Mouse (Mus musculus) embryo, embryonic 9.5 days (tissue): ENCODE measurements at regions not wholly inside any gene's neighbourhood (a gene's known extent, or its start where the extent isn't known, plus 50 kb on each side); places are given as distances from the start of the nearest gene placed in this dataset.

Source experiments
- DNase-seq: peaks from one replicate; pipeline ENCODE4 v3.0.0-alpha.2; 2017; ENCODE audit errors: extremely low spot score

DNA sequence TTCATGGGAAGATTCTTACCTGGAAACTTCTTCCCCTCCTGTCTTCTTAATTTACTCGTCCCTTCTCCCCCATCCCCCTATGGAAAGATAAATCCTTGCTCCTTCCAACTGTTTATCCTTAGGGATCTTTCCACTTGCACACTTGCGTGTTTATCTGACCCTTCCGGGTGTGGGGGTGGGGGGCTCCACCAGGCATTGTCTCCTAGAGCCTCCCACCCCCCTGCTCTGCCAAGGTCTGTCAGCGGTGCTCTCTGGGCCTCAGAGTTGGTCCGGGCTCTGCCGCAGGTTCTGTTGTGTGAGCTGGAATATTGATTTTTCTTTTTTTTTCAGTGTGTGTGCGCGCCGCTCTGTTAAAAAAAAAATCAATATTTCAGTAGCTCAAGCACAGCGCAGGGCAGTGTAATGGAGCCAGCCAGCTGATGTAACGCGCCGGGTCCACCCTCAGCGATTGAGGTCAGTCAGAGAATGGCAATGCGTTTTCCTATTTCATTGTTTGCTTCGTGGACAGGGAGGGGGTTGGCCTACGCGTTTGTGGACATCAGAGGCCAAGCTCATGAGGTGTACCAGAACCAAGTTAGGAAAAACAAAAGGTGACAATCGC, 160.2 kb upstream of the Nfe2l3 start:
- DNase-seq: no peak

DNA sequence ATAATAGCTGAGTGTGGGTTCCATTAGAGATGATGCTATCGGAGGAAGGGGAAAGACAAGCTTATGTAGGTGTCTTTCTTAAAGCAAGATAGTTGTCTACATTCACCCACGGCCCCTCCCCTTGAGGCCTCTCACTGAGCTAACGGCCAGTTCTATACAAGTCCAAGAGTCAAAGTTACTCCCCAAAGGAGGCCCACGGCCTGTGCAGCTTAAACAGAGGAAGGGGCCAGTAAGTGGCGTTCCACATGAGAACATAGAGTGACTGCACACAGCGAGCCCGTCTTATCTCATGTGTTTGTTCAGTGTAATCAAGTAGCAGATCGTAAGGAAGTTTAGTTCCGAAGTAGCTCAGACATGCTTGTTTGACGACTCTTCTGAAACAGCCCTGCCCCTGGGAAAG, 153.0 kb upstream of the Nfe2l3 start:
- DNase-seq: no peak

DNA sequence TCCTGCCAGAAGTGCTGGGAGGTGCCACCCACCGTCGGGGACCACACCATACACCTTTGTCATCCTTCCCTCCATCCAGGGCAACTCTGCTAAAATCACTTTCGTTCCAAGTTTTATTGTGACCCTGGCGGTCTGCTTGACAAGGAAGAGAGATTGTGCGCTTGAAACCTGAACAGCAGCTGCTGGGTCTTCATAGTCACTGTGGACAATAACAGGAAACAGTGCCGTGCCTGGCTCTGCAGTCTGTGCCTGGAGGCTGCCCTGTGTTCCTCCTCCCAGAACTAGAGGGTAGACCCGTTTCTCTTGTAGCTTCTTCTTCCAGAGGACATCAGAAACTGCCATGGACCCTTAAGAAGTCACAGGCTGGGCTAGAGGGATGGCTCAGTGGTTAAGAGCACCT, 152.2 kb upstream of the Nfe2l3 start:
- no peak for DNase-seq

DNA sequence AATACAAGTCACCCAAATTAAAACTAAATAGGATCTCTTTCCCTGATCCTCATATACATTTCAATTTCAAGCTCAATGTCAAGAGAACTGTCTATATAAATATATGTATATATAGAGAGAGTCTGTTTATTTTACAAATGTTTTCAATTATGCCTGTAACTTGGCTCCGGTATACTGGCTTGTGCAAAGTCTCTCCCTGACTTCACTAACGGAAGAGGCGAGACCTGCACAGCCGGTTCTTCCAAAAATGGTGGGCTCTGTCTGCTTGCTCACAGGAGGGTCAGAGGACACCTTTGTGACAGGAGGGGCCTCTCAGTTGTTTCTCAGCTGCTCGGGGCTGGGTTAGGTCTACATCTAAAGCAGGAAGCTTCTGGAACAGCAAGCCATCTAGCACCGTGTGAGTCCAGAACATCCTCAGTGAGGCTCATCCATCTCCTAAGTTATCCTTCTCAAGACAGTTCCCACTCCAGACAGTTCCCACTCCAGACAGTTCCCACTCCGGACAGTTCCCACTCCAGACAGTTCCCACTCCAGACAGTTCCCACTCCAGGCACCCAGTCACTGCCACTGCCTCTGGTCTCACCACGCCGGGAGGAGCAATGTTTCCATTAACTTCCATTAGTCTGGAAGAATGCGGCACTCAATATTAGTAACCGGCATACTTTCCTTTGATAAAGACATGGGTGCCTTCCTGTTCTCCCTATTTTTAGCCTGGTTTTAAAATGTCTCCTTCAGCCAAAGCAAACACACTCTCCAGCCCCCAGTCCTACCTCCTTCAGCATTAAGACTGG, 148.4 kb upstream of the Nfe2l3 start:
- DNase-seq: no peak

DNA sequence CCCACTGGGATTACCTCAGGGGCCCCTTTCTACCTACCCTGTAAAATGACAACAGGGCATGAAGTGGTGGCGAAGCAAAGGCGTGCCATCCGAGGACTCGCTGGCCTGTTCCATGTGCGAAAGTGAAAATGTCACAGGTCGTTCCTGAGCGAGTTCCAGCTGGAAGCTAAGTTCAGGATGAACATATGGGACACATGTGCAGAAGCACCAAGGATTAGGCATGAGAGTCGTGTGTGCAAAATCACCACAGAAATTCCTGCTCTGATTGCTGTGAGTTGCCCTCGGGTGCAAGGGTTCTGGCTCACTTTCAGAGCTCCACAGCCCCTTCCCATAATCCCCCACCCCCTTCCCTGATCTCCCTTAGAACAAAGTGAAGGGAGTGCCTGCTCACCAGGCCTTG, 147.6 kb upstream of the Nfe2l3 start:
- DNase-seq: no peak

DNA sequence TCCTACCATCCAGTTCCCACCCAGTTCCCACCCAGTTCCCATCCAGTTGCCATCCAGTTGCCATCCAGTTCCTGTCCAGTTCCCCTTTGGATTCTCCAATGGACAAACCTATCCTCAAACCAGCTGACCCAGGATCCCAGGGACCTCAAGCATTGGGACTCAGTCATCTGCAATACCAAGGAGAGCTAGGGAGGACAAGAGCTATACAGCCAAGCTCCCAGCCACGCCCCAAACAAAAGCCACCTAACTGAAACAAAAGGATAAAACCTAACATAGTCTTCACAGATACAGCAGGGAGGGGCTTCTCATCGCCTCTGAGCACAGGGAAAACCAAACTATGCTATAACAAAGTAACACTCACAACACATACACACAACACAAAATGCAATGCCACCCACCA, 145.6 kb upstream of the Nfe2l3 start:
- DNase-seq: no peak

DNA sequence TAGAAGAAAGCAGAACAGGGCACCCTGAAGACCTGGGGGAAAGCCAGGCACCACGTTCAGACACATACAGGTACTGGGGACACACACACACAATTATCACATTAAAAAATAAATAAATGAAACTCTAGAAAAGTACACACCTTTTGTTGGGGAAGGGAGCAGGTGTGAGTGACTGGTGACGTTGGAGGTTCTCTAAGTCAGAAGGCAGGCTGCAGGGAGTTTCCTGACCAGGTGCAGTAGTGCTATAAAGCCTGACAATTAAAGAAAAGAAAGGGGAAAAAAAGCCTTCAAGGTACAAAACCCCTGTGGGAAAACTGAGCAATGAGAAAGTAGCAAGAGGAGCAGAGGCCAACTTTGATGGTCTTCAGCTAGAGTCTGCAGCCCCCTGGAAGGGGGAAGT, 145.1 kb upstream of the Nfe2l3 start:
- DNase-seq: no peak

DNA sequence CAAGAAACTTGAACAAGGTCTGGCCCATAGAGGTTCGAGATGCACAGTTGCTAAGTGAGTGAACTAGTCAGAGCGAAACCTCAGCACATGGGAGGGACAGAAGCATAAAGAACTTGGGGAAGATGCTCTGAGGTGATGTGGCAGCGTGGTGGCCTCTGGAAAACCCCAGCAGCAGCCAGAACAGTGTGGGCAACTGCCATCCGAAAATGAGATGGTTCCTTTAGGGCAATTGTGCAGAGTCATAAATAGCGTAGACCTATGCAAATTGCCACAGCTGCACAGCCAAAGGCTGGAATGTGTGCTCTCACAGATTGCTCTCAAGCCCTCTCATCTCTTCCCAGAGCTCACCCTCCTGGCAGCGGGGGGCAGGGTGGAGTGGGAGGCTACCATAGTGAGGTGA, 144.7 kb upstream of the Nfe2l3 start:
- DNase-seq: no peak

DNA sequence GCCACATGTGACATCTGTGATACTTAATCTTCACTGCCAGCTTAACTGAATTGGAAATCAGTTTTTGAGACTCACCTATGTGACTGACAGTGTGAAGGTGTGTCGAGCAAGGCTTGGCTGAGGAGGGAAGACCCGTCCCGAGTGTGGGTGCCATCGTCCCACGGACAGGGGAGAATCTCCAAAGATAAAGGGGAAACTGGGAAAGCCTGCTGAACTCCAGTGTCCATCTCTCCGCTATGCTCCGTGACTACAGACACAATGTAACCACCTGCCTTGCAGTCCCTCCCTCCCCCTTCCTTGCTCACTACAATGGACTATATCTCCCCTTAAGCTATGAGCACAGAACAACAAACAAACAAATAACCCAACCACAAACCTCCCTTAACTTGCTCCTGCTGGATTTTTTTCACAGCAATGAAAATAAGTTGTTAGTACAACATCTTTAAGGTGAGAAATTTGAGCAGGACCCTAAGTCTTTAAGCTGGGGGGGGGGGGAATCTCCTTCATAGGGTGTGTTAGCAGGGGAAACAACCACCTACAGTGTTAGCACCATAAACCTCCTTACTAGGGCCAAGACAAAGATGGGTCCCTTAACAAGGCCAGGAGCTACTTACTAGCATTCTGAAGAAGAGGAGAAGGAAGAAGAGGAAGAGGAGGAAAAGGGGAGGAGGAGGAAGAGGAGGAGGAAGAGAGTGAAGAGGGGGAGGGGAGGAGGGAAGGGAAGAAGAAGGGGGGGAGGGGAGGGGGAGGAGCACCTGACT, 144.0 kb upstream of the Nfe2l3 start:
- DNase-seq: no peak

DNA sequence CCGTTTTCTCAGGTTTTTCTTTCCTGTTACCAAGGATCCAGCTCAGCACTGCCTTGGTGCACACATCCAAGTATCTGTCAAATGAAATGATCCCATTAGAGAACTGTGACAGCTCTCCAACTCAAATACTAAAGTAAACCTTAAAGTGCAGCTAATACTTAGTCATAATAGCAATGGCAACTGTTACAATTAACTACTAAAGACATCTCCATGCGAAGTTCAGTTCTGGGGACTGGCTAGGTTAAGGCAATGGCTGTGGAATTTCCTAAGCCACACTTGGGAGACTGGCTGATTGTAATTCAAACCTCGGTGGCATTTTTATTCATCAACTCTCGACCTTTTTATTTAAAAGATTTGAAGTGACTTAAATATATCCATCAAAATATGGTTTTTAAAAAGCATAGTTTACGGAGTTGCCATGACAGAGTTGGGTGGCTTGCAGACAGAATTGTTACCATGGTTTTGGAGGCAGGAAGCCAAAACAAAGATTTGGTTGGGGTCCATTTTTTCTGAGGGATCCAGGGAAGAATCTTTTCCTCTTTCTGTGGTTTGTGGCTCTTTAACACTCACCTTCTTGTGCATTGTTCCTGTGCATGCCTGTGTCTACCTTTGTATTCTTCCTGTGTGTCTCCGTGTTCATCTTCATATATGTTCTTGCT, 143.3 kb upstream of the Nfe2l3 start:
- DNase-seq: no peak

DNA sequence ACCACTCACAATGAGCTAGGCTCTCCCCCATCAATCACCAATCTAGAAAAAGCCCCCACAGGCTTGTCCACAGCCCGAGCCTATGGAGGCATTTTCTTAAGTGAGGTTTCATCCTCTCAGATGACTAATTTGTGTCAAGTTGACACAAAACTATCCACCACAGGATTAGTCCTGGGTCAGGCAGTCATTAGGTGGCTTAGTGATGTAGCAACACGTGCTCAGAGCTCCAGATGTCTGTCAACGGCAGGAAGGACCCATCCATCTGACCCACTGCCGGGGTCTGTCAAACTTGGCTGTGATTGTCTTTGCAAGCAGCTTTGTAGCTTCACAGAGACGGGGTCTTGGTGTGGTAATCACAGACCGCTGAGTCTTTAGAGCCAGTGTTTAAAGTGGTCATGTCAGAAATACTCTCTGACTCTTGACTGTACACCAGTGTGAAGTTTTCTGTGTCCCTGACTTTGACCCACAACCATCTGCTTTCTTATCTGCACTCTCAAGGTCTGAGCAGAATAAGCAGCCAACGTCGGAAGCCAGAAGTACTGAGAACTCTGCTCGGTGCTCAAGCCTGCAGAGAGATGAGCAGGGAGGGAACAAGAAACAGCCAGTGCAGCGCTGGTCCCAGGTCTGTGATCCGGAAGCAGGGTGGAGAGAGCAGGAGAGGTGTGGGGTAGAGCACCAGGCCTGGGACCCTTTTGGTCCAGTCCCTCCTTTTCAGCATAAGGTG, 131.6 kb upstream of the Nfe2l3 start:
- DNase-seq: no peak

DNA sequence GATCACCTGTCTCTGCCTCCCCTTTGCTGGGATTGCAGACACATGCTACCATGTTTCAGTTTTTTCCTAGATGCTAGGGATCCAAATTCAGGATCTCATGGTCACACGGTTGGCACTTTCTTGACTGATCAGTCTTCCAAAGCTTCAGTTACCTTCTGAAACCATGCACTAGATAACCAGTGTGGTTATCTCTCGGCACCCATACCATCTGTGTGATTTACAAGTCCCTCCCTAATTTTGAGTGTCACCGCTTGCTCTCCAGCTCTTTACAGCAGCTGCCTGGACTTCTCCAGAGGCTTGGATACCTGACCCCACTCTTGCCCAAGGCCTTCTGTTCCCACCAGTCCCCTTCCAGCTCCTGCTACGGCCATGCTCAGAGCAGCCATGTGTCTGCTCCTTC, 130.6 kb upstream of the Nfe2l3 start:
- no peak for DNase-seq

DNA sequence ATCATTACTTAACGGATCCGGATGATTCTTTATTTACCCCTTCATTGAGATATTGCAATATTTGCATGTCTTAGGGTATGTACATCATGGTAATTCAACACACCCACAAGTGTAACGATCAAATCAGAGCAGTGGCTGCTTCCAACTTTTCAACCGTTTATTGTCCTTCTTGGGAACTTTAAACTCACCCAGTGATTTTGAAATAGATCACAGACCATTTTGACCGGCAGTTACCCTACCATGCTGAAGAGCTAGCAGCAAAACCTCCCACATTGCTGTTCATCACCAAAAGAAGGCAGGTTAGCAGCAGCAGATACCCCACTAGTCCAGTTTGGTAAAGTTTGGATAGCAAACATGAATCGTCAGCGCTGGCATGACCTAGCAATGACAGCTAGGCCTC, 130.2 kb upstream of the Nfe2l3 start:
- no peak for DNase-seq

DNA sequence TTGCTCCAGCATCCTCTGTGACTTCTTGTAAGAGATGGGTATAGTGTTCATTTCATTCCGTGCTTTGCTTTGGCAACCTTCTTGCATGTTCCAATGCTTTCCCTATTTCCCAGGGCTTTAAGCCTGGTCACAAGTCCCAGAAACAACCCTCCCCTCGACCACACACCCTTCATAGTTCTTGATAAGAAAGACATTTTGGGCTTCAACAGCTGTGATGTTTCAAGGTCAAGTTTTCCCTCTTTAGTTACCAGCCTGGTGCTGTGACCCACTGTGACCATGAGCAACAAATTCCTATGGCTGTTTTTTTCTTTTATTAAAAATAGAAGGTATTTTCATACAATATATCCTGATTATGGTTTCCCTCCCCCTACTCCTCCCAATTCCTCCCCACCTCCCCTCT, 114.1 kb upstream of the Nfe2l3 start:
- no peak for DNase-seq

DNA sequence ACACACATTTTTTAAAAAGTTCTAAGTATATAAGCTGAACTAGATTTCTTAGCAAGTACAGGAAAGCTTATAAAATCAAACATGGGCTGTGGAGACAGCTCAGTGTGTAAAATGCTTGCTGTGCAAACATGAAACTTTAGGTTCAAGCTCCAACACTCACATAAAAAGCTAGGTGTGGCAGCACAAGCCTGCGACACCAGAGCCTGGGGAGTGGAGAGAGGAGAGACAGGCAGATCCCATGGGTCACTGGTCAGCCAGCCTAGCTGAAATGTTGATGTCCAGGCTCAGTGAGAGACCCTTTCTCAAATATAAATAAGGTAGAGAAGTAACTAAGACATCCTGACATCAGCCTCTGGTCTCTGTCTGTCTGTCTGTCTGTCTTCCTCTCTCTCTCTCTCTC, 112.5 kb upstream of the Nfe2l3 start:
- no peak for DNase-seq

DNA sequence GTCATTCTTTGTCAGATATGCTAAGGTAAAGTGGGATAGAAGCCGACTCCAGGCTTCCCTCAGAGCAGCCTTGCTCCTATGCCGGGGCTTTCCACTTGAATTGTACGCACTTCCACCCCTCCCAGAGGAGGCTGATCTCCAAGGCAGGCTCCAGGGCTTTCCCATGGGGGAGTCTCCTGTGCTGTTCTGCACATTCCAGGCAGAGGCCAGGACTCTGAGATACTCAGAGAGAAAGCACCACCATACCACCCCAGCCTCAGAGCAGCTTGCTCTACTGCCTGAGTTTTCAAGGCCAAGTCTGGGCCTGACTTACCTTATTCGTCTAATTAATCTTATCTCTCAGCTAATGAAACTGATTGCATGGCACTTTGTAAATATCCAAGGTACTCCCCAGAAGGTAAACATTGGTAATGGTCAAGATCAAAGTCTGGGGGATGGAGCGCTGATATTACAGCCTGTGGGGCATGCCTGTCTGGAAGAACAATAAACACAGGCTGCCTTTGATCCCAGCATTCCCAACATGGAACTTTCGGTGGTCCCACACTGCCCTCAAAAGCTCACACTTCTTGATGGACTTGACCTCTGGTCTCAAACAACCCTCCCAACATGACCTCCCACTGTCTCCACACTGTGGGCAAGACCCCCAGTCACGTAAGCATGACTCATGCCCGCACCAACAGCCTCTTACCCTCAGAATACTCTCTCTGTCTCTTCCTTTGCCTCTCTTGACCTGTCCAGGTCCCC, 111.6 kb upstream of the Nfe2l3 start:
- DNase-seq: no peak

DNA sequence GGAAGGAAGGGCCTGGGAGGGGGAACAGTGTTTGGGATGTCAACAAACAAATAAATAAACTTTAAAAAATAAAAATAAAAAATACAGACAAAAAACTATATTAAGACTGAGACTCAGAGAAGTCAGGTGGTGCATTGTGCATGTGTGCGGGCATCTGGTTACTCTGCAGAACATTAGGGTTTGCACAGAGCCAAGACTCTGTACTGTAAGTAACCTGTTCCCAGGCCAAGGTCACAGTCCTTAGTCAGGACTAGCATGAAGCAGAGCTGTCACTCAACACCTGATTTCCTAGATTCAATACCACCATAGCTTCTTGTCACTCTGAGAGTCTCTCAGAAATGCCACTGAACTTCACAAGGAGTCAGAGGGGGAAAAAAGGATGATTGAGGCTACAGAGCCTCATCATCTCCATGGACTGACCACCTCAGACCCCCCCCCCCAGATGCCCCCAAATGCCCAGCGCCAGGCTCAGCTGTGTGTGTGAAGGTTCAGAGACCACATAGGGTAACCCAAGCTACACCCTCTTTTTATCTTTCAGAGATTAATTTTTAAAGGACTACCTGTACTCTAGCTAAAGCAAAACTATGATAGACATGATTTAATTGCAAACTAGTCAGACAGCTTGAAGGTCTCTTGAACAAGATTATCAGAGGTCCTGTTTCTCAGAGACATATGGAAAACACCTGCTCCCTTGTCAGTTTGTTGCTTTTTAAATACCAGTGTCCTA, 106.2 kb upstream of the Nfe2l3 start:
- no peak for DNase-seq

DNA sequence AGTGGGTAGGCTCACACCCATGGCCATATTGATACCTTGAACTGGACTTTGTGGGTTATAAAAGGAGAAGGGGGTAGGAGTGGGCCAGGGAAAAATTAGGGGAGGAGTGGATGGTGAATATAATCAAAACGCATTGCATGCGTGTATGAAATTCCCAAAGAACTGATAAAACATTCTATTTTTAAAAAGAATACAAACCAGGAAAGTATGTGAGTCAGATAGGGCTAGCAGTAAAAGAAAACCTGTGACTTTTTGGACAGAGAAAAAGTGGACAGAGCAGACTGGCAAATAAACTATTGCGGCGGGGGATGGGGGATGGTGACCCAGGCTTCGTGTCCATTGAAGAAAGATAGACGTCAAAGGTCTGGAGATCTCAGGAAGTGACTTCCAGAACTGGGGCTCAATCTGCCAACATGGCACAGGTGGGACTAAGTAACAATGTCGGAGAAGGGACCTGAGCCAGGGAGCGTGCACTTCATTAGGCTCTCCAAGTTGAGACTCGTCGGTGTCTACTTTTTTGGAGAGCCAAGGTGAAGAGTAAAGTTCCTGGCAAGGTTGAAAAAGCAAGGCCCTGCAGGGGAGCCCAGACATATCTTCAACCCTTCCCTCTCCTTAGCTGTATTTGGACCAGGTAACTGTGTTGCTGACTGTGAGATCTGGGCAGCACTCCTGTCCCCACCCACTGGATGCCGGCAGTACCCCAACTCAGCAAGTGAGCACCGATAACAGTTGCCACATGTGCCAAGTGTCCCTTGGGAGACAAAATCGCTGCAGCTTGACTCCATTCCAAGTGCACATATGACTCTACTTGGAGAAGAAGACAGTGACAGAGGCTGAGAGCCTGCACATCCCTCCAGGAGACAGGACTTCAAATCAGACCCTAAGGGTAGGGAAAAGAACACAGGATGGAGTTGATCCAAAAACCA, 103.1 kb upstream of the Nfe2l3 start:
- no peak for DNase-seq

DNA sequence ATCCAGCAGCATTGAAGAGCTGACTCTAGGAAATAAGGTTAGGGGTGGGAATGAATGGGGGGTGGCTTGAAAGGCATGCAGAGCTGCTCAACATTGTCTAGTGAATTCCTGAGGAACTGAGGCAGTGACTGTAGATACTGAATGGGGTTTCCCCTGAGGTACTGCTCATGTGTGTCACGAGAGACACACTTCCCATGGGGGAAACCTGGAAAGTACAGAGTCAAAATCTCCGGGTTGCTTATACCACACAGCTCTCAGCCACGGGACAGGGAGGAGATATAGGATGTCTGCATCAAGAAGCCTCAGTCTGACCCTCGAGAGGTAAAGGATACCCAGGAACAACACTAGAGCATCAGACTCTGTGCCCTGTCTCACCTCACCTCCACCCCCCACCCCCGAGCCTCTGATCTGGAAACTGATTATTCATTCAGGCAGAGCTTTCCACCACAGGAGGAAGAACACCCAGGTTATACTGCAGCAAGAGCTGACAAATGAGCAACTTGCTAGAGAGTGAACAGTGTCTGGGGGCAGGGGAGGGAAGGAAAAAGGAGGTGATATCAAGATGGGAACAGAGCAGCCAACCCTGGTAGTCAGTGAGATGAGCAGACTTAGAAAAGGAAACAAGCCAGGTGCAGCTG, 102.3 kb upstream of the Nfe2l3 start:
- no peak for DNase-seq
